Mouse (Mus musculus) CD4-positive naive resting alpha-beta T cell, adult 76 days (primary cell): ENCODE data around the gene Reep1. TPM values are rescaled to one million over a fixed set of nuclear protein-coding genes. Genes with fewer than 3 reads are reported as not detected.

Experiments
- total RNA-seq: library from RNA; stranded (reverse); gene quantifications from one replicate; pipeline ENCODE4 v1.2.4, GENCODE M21; 2023

The Reep1 gene
- total RNA-seq: 0.32 TPM

GRCm38 (mm10) chr6:71707511-71708501 is at the start of gene Reep1:
Gene Reep1 (plus strand): TSS chr6:71707561.

GRCm38 (mm10) chr6:71826869-71827268 is 119.5 kb downstream of the Reep1 start, which contains the start of gene Mrpl35:
Gene Mrpl35 (minus strand): TSS chr6:71826969.

GRCm38 (mm10) chr6:71830690-71831580 is 123.6 kb downstream of the Reep1 start, which contains the start of gene Immt:
Gene Immt (plus strand): TSS chr6:71831331.

Other genes starting within 250 kb of the Reep1 start
- 66.0 TPM for gene Rnf103, start 213.7 kb upstream of the Reep1 start, total RNA-seq
- 45.3 TPM for gene Chmp3, start 163.8 kb upstream of the Reep1 start, total RNA-seq
- 209 TPM for gene Kdm3a, start 74.6 kb upstream of the Reep1 start, total RNA-seq
- 24.8 TPM for gene Mrpl35, start 119.4 kb downstream of the Reep1 start, total RNA-seq
- gene Immt, start 123.8 kb downstream of the Reep1 start, total RNA-seq: 78.3 TPM
- 132 TPM for gene Ptcd3, start 201.2 kb downstream of the Reep1 start, total RNA-seq
- 89.2 TPM for gene Polr1a, start 201.5 kb downstream of the Reep1 start, total RNA-seq